Mouse (Mus musculus): Measurements from ENCODE around the gene Smad9. TPM values are rescaled to one million over a fixed set of nuclear protein-coding genes. Genes with fewer than 3 reads are reported as not detected.

Gene Smad9
- total RNA-seq (2021), result 1 to 10 TPM; 6.4 to 8.0 TPM

DNA sequence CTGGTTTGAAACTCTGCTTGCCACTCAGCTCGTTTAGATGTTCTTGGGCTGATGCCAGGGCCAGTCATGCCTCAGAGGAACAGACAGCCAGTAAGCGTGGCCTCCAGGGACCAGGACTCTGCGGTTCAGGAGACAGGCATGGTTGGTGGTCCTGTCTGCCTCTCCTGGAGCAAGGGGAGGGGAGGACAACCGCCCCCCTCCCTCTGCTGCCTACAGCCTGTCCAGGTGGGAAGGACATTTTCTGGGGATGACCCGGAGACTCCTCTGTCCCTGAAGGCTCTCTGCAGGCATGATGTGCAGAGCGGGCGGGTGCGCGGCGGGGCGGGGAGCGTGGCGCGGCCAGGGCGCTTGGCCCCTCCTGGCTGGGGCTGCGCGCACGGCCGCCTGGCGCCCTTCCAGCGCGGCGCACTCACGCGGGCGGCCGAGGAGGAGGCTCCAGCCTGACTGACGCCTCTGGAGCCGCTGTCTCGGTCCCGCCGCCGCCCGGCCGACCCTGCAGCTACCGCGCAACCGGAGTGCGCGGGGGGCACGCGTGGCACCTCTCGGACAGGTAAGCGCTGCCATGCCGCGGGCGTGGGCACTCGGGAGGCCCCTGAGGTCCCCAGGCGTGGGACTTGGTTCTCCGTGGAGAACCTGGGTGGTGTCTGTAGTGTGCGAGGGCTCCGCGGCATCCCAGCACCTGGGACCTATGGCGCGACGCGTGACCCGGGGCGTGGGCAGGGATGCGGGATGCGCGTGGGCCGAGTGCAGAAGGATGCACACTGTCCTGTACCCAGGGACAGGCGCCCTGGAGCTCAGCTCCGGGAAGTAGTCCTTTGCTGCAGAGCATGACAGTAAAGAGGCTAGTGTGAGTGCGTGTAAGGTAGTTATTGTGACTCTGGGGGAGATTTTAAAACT is at the start of gene Smad9:
Gene Smad9, plus strand, starts transcription at position 438 of the 897 bp plus-strand sequence.
- intact Hi-C loops (cut with DNase I), result loop anchor here (5.0 kb wide), 1 partner anchor 52 kb away; the partner anchor contains the start of gene Rfxap
- DNase-seq (ENCODE audit: low spot score in 2 of 2), result peak; percentile 68 to 72

DNA sequence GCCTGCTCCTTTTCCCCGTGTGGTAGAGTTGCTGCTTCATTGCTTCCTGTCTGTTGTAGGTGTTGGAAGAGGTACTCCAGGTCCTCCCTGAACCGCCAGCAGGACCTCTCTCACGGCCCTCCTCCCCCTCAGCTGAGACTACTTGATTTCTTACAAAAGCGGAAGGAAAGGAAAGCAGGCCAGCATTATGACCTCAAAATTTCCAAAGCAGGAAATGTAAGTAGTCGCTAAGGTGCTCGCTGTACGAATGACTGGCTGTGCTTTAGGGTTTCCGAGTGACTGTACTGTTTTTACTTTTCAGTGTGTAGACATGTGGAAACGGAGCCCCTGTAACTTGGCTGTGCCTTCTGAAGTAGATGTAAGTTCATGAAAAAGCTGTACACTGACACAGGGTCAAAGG is 46.4 kb upstream of the Smad9 start:
- intact Hi-C loops (cut with DNase I), result no loop called here
- DNase-seq (ENCODE audit: low spot score in 2 of 2), result no peak

DNA sequence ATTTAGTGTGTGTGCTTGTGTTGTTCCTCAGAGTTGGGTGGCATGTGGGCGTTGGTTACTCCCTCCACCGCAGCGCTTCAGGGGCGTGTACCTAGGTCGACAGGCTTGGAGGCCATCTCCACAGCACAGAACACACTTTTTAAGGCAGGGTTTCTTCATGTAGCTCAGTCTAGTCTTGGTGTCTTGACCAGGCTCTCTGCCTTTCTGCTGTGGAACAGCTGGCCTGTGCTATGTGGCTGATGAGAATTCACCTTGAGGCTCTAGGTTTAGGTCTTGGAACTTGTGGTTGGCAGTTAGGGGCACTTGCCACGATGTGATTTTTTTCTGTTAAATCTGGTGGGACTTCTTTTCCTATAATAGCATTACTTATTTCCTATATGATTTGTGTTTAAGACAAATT is 41.1 kb upstream of the Smad9 start, which contains the start of gene Gm21958:
Gene Gm21958, minus strand, starts transcription at position 101 of the 400 bp plus-strand sequence.
- intact Hi-C loops (cut with DNase I), result no loop called here
- no peak for DNase-seq (ENCODE audit: low spot score in 2 of 2)

DNA sequence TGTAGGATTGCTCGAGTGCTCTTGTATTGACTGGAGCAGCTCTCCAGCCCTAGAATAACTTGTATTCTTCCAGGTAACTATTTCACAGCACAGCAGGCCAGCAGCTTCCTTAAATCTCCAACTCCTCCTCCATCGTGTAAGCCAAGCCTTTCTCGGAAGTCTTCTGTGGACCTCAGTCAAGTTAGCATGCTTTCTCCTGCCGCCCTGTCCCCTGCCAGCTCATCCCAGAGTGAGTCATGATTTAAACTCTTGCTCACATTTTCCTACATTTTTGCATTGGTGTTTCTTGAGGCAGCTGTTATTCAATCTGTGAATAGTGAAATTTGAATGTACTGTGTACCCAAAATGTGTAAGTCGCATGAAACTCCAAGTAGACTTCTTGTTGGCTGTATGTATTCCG is 39.9 kb upstream of the Smad9 start:
- intact Hi-C loops (cut with DNase I), result no loop called here
- peak; percentile 28 to 89 for DNase-seq (ENCODE audit: low spot score in 2 of 2)

DNA sequence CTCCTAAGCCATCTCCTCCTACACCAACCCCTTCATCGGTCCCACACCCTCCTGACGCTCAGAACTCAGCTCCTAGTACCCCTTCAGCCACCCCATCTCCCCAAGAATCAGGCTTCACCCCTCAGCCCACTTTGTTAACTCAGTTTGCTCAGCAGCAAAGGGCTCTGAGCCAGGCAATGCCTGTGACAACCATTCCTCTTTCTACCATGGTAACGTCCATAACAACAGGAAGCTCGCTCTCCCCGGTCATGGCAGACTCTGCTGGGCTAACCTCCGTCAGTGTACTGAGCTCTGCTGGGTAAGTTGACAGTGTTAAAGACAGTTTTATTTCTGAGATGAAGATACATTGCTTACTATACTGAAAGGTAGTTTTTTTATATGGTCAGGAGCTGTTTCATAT is 38.0 kb upstream of the Smad9 start:
- intact Hi-C loops (cut with DNase I), result no loop called here
- DNase-seq (ENCODE audit: low spot score in 2 of 2), result no peak

DNA sequence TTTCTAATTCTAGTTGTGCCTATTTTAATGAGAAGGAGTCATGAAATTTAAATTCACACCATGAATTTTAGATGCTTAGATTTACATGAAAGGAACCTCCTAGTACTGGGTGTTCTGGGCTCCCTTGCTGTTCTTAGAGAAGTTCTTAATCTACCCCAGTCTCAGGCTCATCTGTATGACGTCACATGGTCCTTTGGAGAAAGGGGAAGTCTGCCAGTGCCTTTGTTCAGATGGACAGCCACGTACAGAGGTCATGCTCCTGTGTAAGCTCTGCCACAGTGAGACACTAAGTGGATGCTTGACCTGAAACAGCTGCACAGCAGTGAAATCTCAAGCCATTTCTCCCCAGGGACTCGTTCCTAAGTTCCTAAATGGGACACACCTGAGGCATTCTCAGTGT is 36.4 kb upstream of the Smad9 start:
- DNase-seq (ENCODE audit: low spot score in 2 of 2), result peak in 1 of 2 experiments; percentile 10
- intact Hi-C loops (cut with DNase I), result no loop called here

DNA sequence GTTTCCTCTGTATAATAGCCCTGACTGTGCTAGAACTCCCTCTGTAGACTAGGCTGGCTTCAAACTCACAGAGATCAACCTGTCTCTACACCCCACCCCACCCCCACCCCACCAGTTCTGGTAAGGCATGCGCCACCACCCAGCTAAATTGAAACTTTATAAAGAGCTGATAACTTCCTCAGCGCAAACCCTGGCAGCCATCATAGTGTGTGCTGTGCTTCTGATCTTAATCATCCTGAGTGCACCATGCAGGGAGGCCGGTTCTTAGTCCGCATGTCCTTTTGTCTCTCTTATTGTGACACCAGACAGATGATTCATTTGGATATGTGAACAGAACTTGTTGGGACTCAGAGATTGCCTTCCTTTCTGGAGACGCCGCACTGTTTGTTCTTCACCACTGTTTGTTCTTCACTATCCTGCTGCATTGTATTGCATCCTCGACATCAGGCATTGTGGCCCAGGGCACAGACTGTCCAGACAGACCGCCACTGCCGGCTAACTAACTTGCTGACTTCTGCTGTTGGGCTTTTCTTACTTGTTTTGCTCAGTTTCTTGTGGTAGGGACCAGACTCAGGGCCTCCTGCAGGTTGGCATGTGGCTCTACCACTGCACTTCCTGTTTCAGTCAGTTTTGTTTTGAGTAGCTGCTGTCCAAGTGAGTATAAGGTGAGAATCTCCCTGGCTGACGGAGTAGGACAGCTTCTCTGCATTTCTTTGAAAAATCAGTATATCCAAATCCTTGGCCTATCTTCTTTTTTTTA is 31.5 kb upstream of the Smad9 start:
- peak; percentile 14 to 31 for DNase-seq (ENCODE audit: low spot score in 2 of 2)
- intact Hi-C loops (cut with DNase I), result no loop called here

DNA sequence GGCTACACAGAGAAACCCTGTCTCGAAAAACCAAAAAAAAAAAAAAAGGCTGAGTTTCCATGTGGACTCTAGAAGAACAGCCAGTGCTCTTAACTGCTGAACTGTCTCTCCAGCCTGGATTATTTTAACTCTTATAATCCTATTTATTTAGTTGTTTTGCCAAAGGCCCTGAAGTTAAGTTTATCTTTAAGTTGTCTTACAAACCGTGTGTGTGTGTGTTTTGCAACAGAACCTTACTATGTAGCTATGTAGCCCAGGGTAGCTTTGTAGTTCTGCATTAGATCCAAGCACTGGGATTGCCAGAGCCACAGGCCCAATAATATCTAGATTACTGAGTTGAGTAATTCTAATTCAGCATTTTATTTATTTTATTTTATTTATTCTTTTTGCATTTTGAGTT is 30.0 kb upstream of the Smad9 start:
- intact Hi-C loops (cut with DNase I), result no loop called here

DNA sequence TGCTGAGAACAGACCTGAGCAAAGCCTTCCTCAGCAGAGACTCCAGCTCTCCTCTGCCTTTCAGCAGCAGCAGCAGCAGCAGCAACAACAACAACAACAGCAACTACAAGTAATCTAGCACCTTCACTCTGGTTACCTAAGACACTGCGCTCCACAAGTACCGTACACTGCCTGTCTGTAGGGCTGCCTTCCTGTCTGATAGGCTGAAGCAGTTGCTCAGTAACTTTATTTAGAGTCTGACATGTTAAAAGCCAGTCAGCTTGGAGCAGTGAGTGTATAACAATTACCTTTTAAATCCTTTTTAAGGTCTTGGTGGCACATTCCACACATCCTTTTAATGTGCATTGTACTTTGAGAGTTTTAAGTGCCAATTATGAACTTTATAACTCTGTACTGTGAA is 27.8 kb upstream of the Smad9 start:
- DNase-seq (ENCODE audit: low spot score in 2 of 2), result no peak
- intact Hi-C loops (cut with DNase I), result no loop called here

More for the DNA sequence above, 30.0 kb upstream of the Smad9 start:
- DNase-seq (ENCODE audit: low spot score in 2 of 2), result no peak

DNA sequence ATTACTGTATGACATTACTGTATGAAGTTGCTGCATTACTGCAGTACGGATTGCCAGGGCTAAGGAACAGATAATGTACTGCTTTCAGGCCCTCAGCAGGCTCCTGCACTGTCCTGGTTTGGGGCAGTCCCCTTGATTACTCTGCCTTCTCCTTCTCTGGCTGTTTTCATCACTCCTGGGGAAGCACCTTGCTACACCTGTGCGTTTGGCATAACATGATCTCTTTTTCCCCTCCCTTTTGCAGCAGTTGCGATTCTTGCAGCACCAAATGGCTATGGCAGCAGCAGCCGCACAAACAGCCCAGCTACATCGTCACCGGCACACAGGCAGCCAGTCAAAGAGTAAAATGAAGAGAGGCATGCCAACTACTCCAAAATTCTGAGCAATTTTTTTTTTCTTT is 27.3 kb upstream of the Smad9 start:
- DNase-seq (ENCODE audit: low spot score in 2 of 2), result no peak
- intact Hi-C loops (cut with DNase I), result no loop called here

DNA sequence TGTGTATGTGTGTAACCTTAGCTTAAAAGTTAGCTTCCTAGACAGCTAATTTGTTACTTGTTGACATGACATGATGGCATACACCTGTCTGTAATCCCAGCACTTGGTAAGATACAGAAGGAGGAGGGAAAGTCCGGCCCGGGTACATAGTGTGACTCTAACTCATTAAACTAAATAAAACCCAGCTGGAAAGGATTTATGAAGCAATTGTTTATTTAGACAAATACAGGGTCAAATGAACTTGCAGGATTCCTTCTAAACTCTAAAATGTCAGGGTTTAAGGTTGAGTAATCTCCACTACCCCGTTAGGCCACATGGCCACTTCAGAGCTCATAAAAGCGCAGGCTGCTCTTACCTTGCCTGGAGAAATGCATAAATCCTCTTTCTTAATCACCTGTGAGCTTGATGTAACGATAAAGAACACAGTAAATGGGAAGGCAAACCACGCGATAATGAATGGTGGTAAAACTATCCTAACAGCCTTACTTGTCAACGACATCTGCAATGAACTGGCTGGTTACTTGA is 23.7 kb upstream of the Smad9 start:
- no peak for DNase-seq (ENCODE audit: low spot score in 2 of 2)
- intact Hi-C loops (cut with DNase I), result no loop called here

DNA sequence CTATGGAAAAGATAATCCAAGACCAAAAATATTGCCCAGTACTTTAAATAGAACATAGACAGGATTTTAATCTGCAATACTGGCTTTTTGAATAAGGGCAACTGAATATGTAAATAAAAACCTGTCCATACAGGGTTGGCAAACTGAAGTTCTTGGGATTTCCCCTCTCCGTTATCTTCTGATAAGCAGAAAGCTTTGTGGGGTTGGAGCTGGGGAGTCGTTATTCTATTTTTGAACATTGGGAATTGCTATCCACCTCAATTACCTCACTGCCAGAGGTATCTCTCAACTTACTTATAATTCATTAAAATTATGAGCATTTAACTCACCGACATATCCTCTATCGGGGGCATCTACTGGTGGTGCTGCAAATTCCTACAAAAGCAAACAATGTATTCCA is 23.0 kb upstream of the Smad9 start:
- intact Hi-C loops (cut with DNase I), result no loop called here
- DNase-seq (ENCODE audit: low spot score in 2 of 2), result no peak

DNA sequence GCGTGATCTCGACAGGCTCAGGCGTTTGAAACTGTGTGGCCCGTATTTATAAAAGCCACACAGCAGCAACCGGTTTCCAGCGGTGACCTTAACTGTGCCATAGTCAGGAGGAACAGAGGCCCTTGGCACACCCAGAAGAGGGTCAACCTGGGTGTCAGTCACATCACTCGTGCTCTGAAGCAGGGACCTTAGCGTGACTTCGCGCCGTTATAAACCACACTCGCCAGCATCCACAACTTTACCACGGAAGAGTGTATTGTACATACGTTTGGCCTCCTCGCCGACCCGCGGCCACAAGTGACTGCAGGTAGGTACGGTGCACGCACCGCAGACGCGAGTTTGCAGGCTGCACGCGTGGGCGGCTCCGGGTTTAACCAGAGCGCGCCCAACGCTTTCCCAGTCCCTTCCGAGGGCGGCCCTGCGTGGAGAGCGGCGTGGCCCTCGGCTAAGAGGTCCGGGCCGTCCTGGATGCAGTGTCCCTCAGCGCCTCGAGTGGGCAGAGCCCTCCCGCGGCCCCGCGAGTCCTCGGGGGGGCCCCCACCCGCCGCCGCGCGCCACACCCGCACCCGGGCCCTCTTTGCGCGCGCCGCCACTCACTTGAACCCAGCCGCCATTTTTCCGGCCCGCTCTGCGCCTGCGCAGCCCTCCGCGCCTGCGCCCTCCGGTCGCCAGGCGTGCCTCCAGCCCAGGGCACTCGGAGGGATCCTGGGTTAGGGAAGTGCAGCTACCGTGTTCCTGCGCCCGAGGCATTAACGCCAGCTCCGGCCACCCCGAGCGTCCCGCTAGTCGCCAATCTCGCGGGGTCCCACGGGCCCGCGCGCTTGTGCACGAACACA is 20.8 kb upstream of the Smad9 start:
- DNase-seq (ENCODE audit: low spot score in 2 of 2), result peak; percentile 87 to 89
- intact Hi-C loops (cut with DNase I), result loop anchor here (2.0 to 5.0 kb wide), 3 partner anchors 42 to 338 kb away; partner anchors contain the start of gene Supt20

DNA sequence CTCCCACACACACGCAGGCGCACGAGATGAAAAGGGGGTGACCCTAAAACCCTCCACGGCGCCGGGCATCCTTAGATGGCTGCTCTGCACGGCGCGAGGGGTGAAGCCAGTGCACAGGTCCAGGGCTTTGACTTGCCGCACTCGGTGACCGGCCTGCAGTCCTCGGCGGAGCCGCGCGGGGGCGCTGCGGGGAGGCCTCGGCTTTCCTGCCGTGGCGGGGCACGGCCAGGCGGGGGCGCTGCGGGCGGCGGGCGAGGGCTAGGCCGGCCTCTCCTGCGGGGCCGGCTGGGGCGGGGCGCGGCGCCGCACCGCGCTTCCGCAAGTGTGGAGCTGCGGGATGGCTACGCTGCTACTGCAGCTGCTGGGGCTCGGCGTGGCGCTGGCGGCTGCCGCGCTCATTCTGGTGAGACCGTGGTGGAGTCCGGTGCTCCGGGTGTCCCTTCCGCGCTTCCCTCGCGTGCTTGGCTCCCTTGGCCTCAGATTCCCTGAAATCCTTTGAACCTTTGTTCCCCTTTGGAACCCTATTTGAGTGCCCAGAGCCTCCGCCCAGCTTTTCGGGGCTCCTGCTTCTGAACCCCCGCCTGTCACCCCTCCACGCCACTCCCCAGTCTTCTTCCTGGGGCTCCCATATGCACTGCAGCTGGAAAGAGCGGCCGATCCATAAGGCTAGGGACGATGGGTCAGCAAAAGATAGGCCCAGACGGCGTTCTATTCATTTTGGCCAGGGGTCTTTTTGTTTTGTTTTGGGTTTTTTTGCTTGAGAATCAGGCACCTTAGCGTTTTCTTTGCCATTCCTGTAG is 19.9 kb upstream of the Smad9 start, which contains the start of the genes Exosc8 and Alg5:
Gene Exosc8, minus strand, starts transcription at position 147 of the 800 bp plus-strand sequence.
Gene Alg5, plus strand, starts transcription at position 293 of the 800 bp plus-strand sequence.
- DNase-seq (ENCODE audit: low spot score in 2 of 2), result peak; percentile 89
- intact Hi-C loops (cut with DNase I), result loop anchor here (2.0 to 5.0 kb wide), 3 partner anchors 43 to 337 kb away; partner anchors contain the start of gene Supt20

DNA sequence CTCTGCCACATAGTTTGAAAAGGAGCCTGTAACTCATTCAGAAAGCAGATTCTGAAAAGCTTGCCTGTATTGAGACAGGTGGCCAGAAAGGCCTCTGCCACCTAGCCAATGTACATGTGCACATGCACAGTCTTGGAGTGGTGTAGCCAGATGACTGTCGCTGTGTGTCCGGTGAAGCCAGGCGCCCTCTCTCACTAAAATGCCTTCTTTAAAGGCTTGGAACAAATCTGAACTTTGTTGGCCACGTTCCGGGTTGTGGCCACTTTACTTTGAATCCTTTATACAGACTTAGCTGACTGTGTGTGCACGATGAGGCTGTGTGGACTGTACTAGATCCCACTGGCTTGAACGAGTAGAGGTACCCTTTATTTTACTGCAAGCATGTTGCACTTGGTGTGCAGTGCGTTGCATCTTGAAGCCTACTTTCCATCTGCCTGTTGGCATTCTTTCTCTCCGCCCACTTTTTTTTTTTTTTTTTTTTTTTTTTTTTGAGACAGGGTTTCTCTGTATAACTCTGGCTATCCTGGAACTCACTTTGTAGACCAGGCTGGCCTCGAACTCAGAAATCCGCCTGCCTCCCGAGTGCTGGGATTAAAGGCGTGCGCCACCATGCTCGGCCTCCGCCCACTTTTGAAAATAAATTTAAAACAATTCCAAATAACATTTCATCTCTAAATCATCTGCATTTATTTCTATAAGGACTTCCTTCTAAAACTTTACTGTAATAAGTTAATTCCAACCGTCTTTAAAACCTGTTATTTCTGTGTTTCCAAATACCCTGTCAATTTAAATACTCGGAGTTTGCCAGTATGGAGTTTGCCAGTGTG is 19.1 kb upstream of the Smad9 start:
- DNase-seq (ENCODE audit: low spot score in 2 of 2), result peak; percentile 13 to 25
- intact Hi-C loops (cut with DNase I), result loop anchor here (5.0 kb wide), 2 partner anchors 61 to 336 kb away; no protein-coding TSS in a partner anchor

DNA sequence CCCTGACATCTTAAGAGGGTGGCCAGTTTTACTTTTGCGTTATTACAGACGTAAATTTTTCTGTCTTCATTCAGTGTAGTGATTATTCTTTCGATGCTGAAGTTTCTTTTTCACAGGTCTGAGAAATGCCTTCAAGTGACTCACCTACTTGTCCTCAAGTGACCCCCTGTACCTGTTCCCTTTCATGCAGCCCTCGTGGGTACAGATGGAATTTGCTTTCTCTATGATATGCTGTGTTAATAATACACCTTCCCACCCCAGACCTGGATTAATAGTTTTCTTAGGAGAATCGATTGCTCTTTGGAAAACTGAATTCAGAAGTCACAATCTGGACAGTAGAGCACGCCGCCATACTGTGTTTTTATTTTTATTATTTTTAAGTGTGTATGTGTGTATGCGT is 18.1 kb upstream of the Smad9 start:
- intact Hi-C loops (cut with DNase I), result loop anchor here (5.0 kb wide), 2 partner anchors 60 to 335 kb away; no protein-coding TSS in a partner anchor
- DNase-seq (ENCODE audit: low spot score in 2 of 2), result no peak

DNA sequence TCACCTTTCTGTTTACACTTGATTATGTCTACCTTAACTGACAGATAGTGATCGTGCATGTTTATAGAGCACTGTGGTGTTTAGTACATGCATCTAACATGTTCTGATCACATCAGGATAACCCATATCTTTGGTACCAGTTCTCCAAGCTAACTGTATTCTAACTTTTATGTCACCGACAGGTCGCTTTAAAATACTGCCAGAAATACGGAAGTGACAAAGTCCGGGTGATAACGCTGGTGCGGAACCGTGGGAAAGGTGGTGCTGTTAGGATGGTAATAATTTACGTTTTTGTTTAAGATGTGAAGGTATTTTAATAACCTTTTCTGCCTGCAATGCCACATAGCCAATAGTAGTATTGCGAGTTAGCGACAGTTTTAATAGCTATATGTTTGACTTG is 13.4 kb upstream of the Smad9 start:
- intact Hi-C loops (cut with DNase I), result no loop called here
- DNase-seq (ENCODE audit: low spot score in 2 of 2), result no peak
